Mouse (Mus musculus): ENCODE measurements around the gene Evi5l.

Evi5l gene

DNA sequence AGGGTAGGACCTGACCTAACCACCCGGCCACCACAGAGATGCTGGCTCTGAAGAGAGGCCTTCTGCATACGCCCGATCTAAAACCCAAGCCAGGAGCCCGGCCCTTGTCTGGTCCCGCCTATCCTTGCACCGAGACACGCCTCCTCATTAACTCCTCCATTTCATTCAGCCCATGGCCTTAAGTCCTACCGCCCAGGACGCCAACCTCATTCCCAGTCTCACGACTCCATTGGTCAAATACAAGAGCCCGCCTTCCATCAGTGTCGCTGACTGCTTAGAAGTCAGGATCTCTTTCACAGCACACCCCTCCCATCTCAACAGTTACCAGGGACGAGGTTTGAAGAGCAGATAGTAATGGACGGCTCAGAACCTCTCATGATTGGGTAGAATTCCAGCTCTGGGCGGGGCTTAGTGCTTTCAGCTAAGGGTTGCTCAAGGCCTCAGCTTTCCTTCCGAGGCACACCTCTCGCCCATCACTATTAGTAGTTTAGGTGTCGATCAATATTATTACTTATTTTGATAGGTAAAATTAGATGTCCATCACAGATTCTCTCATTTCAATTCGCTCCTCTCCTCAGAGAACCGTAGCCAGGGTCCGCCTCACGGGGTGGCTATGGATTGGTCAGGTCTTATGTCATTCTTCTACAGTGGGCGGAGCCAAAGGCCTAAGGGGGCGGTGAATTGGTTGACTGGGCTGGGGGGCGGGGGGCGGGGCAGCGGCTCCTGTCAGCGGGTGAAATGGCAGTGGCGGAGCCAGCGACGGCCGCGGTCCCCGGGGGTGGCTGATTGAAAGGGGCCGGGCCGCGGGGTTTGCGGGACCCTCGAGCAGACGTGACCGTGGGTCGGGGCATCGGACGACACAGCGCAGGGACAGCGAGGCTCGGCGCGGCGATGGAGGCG is at the start of gene Evi5l:
Gene Evi5l, plus strand, starts transcription at position 716 of the 900 bp plus-strand sequence.
- DNase-seq: peak; percentile 99

DNA sequence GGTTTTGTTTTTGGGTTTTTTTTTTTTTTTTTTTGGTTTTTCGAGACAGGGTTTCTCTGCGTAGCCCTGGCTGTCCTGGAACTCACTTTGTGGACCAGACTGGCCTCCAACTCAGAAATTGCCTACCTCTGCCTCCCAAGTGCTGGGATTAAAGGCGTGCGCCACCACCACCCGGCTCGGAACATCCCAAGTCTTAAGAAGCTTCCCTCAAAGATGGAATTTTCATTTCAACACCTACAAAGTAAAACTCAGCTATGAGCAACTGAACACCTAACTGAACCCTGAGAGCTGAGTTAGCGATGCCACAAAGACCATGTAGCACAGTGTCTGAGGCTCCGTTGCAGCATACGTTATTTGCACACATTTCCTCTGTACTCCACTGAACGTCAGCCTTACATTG is 32.6 kb upstream of the Evi5l start, which contains the start of gene Cd209g:
Gene Cd209g, plus strand, starts transcription at position 301 of the 400 bp plus-strand sequence.
- DNase-seq: no peak

DNA sequence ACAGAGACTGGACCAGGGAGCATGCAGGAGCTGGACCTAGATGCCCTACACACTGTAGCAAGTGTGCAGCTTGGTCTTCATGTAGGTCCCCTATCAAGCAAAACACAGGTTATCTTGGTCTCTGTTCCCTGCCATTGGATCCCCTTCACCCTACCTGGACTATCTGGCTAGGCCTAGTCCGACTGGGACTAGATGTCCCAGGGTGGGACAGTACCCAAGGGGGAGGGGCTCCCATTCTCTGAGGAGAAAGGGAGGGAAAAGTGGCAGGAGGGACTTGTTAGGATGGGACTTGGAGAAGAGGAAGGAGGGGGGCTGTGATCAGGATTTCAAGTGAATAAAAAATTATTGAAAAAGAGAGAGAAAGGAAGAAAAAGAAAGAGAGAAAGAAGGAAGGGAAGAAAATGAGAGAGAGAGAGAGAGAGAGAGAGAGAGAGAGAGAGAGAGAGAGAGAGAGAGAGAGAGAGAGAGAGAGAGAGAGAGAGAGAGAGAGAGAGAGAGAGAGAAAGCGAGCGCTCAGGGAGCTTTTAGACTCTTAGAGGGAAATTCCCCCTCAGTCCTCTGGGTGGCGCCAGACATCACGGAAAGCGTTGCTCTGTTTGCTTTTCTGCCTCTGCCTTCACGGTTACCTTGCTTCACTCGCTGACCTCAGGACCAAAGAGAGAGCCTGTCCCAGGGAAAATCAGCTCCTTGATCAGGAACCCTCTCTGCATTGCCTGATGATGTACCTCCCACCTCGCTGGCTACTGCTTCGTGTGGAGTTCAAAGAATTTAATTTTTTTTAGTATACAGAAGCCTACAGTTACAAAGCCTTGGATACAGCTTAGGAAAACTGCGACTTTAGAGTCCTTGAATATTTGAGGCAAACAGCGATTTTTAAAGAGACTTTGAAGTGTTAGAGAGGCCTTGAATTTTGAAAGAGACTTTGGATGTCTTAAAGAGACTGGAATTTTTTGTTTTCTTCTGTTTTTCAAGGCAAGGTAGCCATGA is 26.4 kb upstream of the Evi5l start:
- DNase-seq: peak; percentile 69

DNA sequence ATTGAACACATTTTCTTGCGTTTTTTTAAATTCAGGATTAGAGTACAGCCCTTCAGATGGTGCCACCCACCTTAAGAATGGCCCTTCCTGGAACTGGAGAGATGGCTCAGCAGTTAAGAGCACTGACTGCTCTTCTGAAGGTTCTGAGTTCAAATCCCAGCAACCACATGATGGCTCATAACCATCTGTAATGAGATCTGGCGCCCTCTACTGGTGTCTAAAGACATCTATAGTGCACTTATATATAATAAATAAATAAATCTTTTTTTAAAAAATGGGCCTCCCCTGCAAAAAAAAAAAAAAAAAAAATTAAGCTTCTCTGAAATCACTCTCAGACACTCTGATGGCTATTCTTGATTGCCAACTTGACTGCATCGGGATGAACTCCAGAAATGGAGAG is 24.6 kb upstream of the Evi5l start:
- no peak for DNase-seq

DNA sequence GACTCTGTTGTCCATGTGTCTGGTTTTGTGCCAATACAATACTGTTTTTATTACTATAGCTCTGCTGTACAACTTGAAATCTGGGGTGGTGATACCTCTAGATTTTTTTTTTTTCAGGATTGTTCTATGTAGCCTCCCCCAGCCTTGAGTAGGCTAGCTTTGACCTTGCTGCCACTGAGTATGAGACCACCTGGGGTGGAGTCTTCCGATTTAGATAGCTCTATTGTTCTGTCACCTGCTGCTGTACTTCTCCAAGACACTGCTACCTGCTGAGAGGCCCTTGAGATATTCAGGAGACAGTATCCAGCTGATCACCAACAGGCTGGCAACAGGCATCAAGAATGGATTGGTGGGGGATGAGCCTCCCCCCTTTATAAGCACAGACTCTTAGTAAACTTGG is 19.1 kb upstream of the Evi5l start:
- DNase-seq: no peak

DNA sequence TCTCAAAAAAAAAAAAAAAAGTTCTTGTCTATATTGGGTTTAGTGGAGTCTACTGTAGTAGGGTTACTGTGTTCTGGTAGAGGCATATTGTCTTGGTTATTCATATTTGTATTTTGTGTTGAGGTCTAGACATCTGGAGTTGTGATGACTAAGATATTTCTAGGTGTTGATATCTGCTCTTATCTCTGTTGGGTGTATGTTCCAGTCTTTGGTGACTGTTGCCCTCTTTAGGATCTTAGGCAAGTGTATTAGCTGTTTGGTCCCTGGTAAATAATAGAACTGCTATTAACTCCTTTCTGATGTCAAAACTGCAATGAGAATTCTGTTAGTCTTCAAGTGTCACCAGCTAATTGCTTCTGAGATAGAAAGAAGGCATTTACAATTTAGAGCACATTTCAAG is 11.5 kb upstream of the Evi5l start:
- no peak for DNase-seq

DNA sequence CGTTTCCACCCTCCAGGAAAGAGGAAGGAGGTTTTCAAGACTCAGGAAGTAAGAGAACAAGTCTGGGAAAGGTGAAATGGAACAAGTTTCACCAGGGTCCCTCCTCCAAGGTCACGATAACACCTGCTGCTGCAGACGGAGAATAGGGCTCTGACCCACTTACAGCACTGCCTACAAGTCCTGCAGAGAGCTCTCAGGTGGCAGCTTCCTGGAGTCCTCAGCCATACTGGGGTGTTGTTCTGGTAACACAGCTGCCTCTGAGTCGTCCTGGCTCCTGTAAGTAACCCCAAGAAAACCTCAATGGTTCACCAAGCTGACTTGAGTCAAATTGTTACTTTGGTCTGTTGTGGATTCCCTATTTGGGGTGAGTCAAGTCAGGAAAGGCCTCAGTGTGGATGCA is 3.6 kb upstream of the Evi5l start:
- no peak for DNase-seq

DNA sequence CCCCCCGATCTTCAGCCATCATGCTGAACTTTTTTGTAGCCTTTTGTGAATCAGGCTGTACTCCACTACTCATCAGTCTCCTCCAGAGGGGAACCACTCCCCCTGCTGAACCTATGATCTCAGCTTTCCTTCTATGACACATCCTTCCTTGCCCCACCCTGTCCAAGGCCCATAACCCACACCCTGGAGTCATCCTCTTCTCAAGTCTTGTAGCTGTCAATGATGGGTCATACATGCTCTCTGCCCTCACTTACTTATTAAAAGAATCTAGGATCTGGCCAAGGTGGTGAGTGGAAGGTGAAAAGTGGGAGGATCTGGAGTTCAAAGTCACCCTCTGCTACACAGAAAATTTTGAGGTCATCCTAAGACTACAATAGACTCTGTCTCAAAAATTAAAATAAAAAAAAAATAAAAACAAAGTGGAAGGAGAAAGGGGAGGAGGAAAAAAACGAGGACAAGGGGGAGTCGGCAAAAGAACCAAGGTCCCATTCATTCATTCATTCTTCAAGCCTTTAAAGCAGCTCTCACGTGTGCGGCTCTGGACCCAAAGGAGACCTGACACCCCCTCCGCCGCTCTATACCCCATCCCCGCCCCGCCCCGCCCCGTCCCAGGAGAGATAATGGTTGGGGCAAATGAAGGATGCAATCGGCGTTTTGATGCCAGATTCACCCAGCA is 1.1 kb upstream of the Evi5l start:
- DNase-seq: no peak

DNA sequence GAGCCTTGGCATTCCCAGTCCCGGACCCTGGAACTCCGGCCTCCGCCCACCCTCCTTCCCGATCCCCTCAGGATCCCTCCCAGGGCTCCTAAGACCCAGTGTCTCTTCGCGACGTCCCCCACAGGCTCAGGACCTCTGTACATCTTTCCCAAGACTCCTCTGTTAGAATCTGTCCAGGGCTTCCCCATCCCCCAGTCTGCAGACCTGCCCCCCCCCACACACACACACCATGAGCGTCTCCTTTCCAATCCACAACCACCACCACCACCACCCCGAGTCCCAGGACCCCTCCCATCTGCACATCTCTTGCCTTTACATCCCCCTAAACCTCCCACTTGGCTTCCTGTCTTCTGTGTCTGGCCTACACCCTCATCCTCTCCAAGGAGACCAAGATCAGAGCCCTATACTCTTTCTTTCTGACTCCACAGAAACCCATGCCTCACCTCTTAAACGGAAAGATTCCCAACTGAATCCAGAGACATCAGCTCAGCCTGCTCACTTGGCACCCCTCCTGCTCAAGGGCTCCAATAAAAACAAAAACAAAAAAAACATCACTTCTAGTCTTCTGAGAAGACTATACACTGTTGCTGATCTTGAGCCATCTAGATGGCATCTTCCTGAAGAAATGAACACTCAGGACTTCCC is 636 bp downstream of the Evi5l start:
- DNase-seq: no peak

DNA sequence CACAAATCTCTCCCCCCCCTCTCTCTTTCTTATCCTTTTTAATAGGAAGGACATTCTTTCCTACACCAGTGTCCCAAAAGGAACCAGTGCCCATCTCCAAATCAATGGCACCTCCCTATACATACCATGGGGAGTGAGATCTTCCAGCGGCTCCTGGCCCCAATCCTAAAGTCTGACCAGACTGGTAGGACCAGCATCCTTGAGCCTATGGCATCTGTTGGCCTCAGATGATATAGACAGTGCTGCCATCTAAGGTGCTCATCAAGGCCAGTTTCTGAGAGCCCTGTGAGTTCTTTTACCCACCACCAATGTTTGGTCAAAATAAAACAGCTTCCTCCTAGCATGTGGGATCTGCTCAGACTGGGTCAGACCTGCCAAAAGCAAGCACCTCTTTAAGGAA is 1.6 kb downstream of the Evi5l start:
- no peak for DNase-seq

DNA sequence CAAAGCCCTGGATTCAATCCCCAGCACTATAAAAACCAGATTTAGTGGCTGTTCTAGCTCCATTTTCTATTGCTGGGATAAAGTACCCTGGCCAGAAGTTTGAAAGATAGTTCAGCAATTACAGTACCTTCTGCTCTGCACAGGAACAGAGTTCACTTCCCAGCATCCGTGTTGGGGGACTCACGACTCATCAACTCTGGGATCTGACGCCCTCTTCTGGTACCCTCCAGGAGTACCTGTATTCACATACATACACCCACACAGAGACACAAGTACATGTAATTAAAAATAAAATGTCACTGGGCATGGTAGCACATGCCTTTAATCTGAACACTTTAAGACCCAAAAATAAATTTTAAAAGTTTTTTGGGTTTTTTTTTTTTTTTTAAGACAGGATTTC is 6.1 kb downstream of the Evi5l start:
- DNase-seq: no peak

DNA sequence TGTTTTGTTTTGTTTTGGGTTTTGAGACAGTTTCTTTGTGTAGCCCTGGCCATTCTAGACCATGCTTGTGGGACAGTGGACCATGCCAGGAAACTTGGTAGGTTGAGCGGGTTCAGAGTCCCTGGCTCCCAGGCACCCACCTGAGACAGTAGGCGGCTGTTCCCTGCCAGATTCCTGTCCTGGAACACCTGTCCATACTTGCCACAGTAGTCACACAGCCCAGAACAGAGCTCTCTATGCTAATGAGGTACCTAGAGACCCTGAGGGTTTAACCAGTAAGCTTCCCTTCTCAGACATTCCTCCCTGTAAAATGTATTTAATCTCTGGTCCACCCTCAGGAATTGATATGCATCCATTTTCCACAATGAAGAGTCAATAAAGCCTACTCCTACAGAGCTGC is 7.7 kb downstream of the Evi5l start:
- no peak for DNase-seq

DNA sequence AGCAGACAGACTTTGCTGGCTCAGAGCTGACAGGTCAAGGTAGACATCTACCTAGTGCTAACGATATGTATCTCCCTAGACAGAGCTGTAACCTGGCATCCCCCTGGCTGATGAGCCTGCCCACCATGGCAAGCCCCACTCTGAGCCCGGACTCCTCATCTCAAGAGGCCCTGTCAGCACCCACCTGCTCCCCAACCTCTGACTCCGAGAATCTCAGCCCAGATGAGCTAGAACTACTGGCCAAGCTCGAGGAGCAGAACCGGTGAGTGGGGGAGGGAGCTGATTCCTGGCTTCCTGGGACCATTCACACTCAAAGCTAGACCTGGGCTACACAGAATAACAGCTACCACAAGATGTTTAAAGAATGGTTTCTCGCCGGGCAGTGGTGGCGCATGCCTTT is 17.0 kb downstream of the Evi5l start:
- no peak for DNase-seq

DNA sequence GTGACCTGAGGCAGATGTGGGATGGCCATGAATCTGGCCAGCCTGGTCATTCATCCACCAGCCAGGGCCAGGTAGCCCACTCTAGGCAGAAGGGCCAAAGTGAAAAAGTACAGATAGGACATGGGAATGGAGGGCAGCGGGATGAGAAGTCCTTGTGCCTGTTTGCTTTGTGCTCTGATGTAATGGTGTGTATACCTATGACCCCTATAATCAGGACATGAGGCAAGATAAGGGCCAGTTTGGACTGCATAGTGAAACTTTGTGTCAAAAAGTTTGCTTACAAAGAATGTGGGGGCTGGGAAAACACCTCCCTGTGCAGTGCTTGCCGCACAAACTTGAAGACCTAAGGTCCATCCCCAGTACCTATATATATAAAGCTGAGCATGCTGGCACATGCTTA is 19.8 kb downstream of the Evi5l start:
- no peak for DNase-seq

DNA sequence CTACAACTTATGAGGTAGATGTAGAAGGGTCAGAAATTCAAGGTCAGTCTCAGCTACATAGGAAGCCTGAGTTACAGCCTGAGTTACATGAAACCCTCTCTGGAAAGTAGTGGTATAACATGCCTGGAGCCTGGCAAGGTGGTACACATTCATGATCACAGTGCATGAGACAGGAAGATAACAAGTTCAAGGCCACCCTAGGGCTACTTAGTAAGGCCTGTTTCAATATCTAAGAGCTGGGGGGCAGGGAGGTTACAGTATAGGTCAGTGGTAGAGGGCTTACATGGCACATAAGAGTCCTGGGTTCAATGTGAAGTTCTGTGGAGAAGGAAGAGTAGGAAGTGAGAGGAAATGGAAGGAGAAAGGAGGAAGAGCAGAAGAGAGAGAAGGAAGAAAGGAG is 22.2 kb downstream of the Evi5l start:
- no peak for DNase-seq

DNA sequence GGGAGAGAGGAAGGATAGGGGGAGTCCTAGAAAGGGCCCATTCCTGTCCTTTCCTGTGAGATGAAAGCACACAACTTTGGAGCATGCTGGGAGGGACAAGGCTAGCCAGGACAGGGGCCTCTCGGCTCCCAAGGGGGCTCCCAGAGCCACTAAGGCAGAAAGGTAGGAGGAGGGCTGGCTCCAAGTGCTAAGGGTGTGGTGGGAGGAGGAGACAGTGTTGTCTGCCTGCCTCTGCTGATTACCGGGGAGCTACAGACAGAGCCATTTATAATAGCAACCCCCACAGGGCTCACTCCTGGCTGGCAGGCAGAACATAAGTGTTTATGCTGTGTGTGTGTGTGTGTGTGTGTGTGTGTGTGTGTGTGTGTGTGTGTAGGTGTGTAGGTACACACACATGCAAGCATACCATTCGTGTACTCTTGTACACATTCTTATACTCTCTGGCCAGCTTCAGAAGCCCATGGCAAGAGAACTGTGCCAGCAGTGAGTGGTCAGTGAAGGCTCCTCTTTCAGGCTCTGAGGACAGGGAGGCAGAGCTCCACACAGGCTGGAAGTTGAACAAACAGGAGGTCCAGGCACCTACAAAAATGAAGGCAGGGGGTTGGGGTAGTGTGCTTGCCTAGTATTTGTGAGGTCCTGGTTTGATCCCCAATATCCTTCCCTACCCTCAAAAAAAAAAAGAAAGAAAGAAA is 22.8 kb downstream of the Evi5l start:
- DNase-seq: no peak

DNA sequence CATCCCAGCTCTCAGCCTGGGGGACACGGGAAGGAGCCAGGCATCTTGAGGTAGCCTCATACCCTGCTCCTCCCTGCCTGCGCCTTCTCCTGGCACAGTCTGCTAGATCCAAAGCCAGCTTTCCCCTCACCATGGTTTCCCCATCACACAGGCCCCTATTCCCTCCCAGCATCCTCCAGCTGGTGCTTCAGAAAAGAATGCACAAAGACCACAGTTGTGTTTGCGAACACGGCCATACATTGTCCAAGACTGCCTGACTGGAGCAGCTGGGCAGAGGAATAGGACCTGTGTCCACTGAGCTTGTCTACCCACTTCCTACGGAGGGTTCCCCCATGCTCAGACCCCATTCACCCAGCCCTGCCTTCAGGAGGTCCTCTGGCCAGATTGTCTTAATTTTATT is 25.9 kb downstream of the Evi5l start:
- no peak for DNase-seq

DNA sequence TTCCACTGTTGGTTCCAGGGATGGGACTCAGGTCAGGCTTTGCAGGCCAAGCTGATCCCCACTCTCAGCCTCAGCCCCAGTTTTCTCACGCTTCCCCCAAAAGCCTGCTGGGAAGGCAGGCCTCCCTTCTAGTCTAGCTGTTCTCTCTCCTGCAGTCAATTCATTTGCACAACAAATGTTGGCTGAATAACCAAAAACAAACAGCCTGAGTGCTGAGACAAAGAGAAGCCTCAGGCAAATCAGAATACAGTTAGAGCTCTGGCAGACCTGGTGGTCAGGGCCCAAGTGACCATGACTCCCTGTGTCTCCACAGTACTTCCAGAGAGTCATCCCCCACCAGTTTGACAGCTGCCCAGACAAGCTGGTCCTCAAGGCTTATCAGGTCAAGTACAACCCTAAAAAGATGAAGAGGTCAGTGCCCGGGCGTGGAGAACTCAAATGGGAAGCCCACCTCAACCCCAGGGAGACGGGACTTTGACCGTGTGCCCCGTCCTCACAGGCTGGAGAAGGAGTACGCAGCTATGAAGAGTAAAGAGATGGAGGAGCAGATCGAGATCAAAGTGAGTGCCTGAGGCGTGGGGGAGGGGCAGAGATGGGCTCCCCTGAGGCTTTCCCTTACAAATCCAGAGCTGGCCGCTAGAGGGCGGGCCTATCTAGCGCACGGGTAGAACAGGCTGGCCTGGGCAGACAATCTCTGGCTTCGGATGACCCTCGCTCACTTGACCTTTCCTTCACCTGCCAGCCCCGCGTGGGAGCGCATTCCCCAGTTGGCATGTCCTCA is 26.6 kb downstream of the Evi5l start:
- peak; percentile 90 for DNase-seq

DNA sequence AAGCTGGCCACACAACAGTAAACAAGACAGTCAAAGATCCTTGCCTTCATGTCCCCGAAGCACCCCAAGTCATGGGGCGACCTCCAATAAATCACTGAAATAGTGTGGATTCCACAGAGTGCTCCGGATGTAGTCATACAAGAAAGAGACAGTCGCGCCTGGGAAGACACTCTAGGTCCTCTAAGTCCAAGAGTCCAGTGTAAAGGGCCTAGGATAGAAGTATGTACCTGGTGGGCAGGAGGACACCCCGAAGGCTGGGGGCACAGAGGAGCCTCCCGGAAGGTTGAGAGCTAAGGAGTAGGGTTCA is 27.2 kb downstream of the Evi5l start:
- no peak for DNase-seq

DNA sequence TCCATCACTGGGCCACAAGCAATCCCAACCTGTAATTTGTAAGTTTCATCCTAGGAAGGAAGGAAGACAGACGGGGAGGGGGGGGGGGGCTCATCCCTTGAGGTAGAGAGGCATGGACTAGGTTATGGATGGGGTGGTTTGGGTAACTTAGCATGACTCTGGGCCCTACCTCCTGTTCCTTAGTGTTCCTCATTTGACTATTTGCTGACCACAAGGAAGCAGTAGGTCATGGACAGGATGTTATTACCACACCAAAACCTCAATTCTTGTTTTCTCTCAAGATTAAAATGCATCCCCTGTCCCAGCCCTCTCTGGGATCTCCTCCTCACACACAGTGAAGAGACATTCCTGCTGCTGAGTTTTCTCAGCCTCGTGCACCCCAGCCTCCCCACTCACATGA is 35.0 kb downstream of the Evi5l start:
- DNase-seq: no peak
